Mouse (Mus musculus): ENCODE measurements around the gene Noc3l.

Gene Noc3l

DNA sequence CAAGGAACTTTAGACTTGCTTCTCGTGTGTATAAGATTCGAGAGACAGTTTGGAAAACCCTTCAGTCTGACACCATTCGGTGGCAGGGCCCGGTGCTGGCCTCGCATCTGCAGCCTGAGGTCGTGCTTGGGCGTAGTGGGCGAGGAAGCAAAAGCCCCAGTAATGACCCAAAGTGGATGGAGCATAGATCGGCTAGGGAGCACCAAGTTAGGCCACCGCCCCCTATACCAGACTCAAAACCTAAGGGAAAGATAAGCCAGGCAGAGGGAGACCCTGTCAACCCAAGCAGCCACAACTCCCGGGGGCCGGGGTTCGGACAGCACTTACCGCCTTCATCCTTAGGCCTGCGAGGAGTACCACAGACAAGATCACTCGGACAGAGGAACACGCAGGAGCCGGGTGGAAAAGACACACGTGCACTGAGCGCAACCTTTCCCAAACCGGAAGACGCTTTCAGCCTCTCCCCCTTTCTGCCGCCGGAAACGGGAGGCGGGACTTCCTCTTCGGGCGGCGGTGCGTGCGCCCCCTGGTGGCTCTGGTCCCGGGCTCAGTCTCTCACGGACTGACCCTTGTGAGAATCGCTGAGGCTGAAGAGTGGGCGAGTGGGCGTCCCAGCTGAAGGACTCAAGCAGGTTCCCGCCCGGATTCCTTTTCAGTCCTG, at the start of gene Noc3l:
Noc3l (minus strand) TSS at position 472 of the 661 bp plus-strand sequence.
- DNase-seq (ENCODE audit: low read depth in 1 of 2, low spot score in 2 of 2): peak; percentile 81 to 91

DNA sequence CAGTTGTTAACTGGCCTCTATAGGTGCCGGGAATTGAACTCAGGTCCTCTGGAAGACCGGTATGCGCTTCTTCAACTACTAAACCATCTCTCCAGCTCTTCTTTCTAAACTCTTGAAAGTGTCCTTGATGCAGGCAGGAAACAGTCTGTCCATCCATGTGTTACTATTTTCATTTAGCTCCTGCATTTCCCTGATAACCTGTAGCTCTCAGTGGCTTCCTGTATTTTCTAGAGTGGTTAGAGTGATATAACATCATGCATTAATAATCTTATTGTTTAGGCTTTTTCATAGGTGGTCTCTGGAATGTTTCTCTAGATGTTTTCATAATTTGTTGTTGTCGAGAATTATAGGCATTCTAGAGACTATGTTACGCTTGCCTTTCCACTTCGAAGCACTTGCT, 43.5 kb upstream of the Noc3l start:
- no peak for DNase-seq (ENCODE audit: low read depth in 1 of 2, low spot score in 2 of 2)

DNA sequence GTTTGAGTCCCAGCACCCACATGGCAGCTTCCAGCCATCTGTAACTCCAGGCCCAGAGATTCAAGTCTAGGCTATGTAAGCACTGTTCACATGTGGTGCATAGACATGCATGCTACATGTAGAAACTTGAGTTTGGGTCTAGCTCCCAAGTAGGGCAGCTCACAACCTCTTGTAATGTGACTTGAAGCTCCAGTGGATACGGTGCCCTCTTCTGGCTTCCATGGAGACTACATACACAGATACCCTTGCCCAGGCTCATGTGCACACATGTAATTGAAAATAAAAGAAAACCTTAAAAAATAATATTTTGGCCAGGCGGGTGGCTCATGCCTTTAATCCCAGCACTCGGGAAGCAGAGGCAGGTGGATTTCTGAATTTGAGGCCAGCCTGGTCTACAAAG, 39.2 kb upstream of the Noc3l start:
- no peak for DNase-seq (ENCODE audit: low read depth in 1 of 2, low spot score in 2 of 2)

DNA sequence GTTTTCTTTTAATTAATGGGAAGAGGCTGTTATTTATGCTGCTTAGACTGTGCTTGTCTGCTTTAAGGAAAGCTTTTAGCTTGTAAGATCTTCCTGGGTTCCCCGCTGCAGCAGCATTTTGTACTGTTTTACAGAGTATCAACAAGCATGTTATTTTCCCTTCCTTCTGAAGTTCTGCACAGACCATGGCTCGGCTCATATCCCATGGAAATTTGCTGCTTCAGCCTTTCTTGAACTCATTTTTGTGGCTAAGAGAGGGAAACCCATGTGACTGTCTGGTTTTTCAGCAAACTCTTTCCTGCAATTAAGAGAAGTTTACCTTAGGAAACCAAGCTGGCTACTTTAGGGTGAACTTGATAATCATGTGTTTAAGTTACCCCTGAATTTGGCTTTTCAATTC, 27.3 kb upstream of the Noc3l start:
- no peak for DNase-seq (ENCODE audit: low read depth in 1 of 2, low spot score in 2 of 2)

DNA sequence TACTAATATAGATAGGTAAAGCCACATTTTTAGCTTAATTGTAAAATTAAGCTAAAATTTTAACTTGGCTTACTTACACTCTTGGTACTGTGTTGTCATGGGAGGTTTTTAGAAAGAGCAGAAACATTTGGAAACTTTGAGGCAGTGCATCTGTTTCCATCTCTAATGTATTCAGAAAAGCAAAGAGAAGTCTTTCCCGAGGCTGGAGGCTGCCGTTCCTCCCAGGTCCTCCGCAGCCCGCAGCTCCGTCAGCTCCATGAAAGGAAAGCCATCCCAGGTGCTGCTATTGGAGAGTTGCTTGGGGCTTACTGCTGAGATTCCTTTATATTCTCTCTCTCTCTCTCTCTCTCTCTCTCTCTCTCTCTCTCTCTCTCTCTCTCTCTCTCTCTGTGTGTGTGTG, 25.8 kb upstream of the Noc3l start:
- no peak for DNase-seq (ENCODE audit: low read depth in 1 of 2, low spot score in 2 of 2)

DNA sequence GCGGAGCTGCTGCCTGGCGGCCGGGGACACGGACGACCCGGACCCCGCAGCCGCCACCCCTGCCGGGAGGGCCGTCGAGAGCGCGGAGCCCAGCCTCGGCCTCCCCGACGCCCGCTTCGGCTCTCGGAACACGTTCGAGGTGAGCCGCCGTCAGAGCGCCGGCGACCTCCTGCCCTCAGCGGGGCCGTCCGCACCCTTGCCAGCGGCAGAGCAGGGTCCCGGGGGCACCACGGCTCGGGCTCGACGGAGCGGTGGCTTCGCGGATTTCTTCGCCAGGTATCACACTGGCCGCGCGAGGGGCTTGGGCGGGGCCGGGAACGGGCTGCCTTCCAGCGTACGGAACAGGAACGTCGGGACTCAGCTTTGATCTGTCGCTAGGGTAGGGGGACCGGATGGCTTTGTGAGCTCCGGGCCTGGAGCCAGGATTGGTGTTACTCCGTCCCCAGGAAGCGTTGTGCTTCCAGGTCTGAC, 18.2 kb upstream of the Noc3l start:
- DNase-seq (ENCODE audit: low read depth in 1 of 2, low spot score in 2 of 2): peak in 1 of 2 experiments; percentile 1

DNA sequence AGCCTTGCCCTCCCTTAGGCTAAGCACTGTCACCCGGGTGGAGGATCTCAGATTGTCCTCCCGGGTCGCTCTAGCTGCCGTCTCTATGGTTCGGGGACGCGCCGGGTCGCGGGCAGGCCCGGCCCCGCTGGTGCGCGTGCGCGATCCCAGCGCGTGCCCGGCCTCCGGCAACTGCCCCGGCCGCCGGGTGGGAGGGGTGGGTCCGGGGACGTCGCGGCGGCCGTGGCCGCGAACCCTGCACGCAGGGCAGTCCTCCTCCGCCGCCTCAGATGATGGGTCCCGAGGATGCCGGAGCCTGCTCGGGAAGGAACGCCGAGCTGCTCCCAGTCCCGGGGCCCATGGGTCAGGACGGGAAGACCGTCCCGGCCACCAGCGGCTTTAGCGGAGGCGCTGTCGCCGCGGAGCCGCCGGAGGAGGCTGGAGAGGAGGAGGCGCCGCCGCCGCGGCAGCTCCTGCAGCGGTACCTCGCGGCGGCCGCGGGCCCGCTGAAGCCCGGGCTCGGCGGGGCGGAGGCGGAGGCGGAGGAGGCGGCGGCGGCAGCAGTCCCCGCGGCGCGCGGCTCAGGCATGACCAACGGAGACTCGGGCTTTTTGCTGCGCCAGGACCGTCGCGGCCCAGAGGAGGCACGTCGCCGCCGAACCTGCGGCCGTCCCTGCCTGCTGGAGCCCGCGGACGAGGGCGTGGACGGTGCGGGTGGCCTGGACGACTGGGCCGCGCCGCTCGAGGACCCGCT, 17.6 kb upstream of the Noc3l start, which contains the start of gene Tbc1d12:
Tbc1d12 (plus strand) TSS at position 142 of the 733 bp plus-strand sequence.
- peak; percentile 61 to 77 for DNase-seq (ENCODE audit: low read depth in 1 of 2, low spot score in 2 of 2)

DNA sequence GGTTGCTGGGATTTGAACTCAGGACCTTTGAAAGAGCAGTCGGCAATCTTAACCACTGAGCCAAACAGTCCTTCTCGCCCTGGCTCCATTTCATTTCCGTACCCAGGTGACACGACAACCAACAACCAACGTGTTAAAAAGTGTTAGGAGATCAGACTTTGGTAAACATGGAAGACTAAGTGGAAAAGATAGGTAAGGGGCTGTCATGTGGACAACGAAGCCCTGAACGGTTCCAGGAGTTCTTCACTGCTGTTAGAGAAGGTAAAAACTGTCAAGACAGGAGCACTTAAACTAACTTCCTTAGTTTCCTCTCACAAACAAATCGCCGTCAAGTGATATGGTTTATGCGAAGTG, 17.0 kb upstream of the Noc3l start:
- DNase-seq (ENCODE audit: low read depth in 1 of 2, low spot score in 2 of 2): no peak

DNA sequence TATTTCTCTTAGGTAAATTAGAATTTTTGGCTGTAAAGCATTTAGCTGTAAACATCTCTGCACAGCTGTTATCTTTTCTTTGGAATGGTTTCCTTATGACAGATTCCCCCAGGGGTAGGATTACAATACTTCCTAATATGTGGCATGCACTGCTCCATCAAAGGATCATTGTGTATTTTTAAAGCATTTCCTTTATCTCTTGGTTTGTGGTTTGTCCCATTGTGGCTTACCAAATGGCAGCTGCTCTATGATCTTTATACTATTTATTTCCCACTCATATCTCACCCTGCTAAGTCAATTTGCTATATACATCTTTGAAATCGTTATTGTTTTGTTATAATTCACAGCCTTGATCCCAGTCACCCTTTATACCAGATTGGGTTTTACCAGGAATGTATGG, 14.2 kb upstream of the Noc3l start:
- DNase-seq (ENCODE audit: low read depth in 1 of 2, low spot score in 2 of 2): no peak

DNA sequence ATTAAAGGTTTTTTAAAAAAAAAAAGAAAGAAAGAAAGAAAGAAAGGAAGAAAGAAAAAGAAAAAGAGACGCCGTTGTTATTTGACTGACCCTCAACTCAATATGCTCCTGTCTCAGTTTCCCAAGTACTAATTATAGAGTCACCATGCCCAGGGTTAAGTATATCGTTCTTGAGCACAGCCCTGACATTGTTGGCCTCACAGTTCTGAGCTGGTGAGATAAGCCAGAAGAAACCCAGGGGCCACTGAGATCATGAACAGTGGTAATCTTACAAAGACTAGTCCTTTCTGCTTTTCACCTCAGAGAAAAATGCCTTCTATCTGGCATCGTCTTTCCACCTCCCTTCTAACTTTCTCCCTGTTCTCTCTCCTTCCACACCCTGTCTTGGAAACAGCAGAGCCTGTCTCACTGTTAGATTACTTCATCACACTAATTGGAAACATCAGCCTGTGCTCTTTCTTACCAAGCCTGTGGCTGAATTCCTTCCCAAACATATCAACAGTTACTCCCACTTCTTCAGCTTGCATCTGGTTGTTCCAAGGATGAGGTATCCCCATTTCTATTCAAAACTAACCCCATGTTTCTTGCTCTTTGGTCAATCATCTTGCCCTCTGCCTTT, 1.3 kb upstream of the Noc3l start:
- no peak for DNase-seq (ENCODE audit: low read depth in 1 of 2, low spot score in 2 of 2)

DNA sequence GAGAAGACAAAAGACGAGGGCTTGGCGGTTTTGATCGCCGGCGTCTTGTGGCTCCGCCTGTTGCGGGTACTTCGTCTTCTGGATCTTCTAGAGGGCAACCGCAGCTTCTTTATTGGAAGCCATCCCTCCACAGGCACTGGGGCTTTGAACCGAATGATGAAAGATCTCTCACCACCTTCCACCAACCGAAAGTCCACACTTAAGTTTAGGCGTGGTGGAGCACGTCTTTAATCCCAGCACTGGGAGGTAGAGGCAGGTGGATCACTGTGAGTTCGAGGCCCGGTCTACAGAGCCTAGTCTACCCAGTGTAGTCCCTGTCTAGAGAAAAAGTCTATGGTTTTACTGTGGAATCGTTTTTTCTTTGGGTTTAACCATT, 378 bp upstream of the Noc3l start:
- no peak for DNase-seq (ENCODE audit: low read depth in 1 of 2, low spot score in 2 of 2)

DNA sequence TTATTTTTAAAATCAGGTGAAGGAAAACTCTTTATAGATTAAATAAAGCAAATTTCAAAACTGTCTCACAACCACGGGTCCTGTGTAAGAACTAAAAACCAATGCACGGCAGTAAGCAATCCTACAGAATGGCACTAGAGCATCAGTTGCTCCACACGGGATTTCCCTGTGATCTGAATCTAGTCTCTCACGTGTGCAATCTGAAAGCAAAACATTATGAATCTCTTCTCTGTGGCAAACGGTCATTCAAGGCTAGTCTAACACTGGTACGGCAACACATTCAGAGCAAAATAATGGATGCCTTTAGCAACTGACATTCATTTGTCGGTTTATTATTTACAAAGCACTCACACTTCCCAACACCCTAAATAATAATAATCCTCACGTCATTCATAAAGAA, 846 bp downstream of the Noc3l start:
- DNase-seq (ENCODE audit: low read depth in 1 of 2, low spot score in 2 of 2): no peak

DNA sequence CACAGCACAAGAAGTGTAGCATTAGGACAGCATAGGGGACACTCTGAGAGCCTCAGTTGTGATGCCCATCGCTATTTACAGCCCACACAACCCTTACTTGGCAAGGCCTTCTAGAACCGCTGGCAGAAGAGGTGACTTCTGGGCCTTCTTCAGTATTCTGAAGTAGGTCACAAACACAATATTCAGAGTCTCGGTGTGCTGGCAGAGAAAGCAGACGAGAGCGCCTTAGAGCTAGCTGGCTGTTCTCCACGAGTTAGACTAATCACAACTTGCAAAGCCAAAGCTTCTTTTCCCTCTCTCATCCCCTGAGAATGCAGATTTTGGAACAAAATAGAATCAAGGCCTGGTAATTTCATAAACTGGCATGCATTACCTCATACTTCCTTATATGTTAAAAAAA, 20.2 kb downstream of the Noc3l start:
- DNase-seq (ENCODE audit: low read depth in 1 of 2, low spot score in 2 of 2): no peak

DNA sequence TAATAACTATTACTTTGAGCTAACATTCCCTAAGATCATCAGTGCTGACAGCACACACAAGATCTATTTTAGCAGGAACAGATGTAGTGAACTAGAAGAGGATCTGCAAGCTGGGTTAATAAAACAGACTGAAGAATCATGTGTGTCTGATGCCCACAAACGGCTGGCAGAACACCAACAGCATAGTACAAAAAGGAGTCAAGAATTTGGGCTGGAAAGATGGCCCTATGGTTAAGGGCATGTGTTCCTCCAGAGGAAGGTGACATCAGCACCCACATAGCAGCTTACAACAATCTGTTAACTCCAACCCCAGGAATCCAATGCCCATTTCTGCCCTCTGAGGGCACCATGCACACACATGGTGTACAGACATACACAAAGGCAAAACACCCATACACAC, 20.7 kb downstream of the Noc3l start:
- DNase-seq (ENCODE audit: low read depth in 1 of 2, low spot score in 2 of 2): no peak

DNA sequence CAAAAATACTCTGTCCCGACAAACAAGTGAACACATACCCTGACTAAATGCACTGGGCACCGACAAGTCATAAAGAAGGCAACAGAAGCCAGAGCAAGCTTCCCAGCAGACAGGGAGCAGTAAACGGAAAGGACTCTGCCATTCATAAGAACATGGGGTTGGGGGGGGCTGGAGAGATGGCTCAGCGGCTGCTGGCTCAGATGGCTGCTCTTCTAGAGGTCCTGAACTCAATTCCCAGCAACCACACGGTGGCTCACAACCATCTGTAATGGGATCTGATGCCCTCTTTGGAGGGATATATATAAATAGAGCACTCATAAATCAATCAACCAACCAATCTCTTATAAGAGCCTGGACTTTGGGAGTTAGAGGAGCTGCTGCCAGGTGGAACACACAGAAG, 22.5 kb downstream of the Noc3l start:
- no peak for DNase-seq (ENCODE audit: low read depth in 1 of 2, low spot score in 2 of 2)

DNA sequence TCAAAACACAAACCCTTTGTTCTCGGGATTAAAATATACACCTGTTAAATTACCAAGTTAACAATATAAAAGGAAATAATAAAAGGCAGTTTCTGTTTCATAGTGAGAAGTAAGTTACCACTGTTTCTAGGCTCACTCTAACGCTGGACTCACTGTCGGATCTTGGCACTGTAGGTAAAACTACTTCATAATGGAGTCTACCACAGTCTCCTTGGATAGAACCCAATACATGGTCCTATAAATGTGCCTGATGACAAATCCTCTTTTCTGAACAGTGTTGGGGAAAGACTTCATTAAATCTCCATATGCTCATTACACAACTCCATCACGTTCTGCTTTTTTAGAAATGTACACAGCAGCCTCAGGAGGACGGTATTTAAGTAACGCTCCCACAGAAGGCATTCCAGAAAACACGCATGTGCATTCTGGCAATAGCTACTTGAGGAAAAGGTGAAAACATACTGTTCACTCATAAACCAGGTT, 25.4 kb downstream of the Noc3l start:
- DNase-seq (ENCODE audit: low read depth in 1 of 2, low spot score in 2 of 2): no peak

DNA sequence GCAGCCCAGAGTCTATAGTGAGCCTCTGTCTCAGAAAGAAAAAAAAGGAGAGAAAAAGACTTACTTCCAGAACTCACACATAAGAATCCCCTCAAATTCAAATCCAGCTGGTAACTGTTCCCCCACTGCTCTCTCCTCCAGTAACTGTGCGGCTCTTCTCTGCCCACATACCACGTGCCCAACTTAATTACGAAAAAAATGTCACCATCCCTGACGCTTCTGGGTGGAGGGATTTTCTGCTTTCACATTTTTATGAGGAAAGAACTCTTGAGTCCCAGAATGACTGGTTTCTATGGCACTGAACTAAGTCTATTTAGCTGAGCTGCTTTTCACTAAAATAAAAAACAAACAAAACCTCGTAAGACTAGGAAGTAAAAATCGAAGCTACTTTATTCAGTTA, 31.3 kb downstream of the Noc3l start:
- no peak for DNase-seq (ENCODE audit: low read depth in 1 of 2, low spot score in 2 of 2)

DNA sequence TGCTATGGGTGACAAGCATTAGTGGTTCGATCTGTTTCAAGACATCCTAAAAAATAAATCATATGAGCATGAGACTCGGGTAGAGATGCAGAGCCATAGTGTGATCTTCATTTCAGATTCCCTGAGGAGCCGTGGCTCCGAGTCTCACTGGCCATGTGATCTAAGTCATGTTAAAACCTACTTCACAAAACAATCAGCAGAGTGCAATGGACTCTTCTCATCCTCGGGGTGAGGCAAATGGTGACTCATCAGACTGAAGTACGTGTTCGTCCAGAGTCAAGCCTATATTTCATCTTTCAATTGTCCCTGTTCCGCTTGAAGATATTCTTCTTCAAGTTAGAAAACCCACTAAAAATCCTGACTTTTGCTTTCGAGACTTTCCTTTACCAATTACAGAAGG, 35.5 kb downstream of the Noc3l start:
- no peak for DNase-seq (ENCODE audit: low read depth in 1 of 2, low spot score in 2 of 2)

DNA sequence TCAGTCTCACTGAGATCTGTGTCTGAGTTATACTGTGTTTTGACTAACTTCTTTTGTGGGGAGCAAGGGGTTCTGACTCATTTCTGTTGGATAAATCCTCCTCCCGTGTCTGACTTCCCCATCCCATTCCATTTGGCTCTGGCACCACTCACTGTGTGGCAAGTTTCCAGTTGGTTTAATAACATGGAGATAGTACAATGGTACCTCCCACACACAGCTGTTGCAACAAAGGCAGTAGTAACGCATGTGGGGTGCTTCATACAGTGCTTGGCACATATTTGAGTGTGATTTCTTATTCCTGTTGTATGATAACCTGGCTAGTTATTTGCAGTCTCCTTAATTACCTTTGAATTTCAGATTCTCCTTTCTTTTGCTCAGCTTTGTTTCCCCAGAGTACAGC, 40.2 kb downstream of the Noc3l start:
- no peak for DNase-seq (ENCODE audit: low read depth in 1 of 2, low spot score in 2 of 2)

DNA sequence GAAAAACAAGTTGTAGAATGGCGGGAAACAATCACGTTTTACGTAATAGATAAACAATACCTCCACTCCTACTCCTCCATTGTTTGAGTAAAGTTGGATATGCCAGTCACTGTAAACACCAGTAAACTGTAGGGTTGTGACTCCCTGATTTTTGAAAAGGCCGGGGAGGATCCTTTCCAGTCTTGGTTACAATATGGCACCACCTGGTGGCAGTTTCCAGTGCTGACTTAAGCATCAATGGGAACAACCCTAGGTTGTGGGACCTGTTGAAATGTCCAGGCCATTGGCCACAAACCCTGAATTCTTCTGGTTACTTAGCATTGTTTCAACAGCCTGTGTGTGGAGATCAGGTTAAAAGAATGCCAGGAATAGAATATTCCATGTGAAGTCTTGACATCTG, 43.5 kb downstream of the Noc3l start:
- DNase-seq (ENCODE audit: low read depth in 1 of 2, low spot score in 2 of 2): no peak

DNA sequence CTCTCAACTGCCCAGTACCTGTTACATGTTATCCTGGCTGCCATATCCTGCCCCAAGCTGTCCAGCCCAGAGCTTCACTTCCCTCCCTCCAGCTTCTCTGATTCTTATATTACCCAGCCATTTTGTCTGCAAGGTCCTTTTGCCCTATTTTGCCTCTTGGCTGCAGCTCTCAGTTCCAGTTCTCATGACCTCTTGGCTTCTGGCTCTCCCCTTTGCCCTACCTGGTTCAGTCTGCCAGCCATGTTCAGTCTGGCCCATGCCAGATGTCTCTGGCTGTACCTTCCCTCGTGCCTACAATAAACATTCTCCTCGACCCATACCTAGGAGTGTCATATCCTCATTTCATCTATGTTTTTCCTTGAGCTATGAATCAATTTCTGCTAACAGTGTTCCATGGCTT, 52.7 kb downstream of the Noc3l start:
- no peak for DNase-seq (ENCODE audit: low read depth in 1 of 2, low spot score in 2 of 2)

DNA sequence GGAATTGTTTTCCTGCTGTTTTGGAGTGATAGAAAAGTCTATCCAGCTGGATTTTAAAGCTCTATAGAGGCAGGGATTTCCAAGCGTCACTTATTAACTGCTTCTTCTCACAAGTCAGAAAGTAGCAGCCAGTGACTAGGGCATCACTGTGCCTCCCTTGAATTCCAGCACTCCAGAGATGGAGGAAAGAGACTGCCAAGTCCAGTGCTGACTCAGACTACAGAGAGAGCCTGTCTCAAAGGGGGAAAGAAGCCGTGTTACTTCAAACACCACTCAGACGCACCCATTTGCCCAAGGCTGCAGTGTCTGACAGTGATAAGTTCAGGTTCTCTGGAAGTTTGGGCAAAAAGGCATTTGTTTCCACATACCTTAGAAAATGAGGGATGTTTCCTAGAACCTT, 58.6 kb downstream of the Noc3l start:
- no peak for DNase-seq (ENCODE audit: low read depth in 1 of 2, low spot score in 2 of 2)
